Mouse (Mus musculus): Measurements from ENCODE around the gene Fsip2.

The Fsip2 gene

DNA sequence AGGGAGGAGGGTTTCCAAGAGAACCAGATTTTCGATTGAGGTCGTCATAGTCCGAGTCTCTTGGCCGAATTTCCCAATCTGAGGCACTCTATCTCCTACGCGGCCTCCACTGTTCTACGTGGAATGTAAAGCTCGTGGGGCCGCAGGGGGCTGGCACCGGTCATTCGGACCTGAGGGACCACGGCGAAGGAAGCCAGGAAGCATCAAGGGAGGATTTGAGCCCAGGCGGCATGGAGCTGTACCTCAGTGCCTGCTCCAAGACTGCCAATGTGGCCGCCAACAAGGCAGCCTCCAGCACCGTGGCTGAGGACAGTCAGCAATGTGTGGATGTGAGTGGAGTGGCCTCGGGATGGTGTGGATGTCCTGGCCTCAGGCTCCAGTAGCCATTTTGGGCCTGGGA lies at the start of gene Fsip2:
Gene Fsip2, plus strand, starts transcription at position 163 of the 400 bp plus-strand sequence.
- in situ Hi-C loops (cut with MboI; ENCODE audit: low pct_unique_long_range_greater_than_20kb in 1 of 2, low sequenced_read_pairs in 2 of 2, unreplicated experiment in 1 of 2) = no loop called here

DNA sequence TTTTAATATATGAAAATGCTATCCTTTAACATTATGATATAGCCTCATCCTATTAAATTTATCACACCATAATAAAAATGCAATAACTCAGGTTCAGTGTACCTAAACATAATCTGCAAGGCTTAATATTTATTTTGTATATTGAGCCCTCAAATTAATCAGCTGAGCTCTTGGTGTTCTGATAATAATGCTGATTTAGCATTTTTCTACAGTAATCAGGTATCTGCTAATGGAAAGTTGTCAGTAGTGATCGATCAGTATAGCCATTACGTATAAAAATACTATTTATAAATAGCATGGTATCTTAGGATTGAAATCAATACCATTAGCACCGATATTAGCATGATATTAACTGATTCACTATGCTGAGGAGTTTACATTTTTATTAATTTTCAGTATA lies 20.0 kb downstream of the Fsip2 start:
- in situ Hi-C loops (cut with MboI; ENCODE audit: low pct_unique_long_range_greater_than_20kb in 1 of 2, low sequenced_read_pairs in 2 of 2, unreplicated experiment in 1 of 2) = no loop called here

DNA sequence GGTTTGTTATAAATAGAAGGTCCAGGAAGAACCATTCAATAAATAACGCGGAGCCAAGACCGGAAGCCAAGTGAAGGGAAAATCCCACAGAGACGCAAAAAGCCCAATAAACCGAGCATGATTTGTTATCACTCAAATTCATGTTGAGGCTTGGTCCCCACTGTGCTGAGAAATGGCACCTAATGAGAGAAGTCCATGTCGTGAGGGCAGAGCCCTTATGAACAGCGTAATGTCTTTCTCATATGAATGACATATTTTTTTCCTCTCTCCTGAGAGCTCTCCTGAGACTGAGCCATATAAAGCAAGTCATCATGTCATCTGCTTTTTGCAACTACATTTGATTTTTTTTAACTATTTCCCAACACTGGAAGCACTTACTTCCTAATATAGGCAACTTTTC lies 82.4 kb downstream of the Fsip2 start:
- in situ Hi-C loops (cut with MboI; ENCODE audit: low pct_unique_long_range_greater_than_20kb in 1 of 2, low sequenced_read_pairs in 2 of 2, unreplicated experiment in 1 of 2) = no loop called here

DNA sequence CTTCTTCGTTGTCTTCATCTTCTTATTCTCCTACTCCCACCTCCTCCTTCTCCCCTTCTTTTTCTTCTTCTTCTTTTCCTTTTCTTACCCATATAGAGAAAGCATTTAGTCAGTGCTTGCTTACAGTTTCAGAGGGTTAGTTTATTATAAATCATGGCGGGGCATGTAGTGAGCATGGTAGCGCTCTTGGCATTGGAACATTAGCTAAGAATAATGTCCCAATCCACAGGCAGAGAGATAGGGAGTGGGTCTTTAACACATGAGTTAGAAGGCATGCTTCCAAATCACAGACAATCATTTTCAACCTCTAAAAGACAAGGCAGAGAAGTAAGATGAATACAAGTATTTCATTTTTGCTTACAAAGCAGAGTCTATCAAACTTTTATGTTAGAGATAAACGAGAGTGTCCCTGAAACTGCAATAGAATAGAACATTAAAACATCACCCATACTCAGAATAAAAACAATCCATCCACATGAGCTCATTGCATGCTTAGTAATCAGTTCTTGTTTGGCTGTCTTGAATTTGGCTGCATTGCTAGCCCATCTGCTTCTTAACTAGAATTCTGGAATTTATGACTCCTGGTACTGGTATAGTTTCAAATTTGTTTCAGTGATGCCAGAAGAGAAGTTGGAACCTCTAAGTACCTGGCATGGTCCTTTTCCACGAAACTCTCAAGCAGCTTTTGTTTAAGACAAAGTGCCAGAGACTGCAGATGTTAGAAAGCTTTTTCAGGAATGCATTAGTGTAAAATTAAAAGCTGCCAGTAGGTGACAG lies 109.7 kb downstream of the Fsip2 start:
- in situ Hi-C loops (cut with MboI; ENCODE audit: low pct_unique_long_range_greater_than_20kb in 1 of 2, low sequenced_read_pairs in 2 of 2, unreplicated experiment in 1 of 2) = no loop called here
